Mouse (Mus musculus) E14TG2a.4 (cell line): Measurements from ENCODE around the gene Lyg2.

Source experiments
- CTCF ChIP-seq: conservative IDR thresholded peaks from 2 replicates; pipeline ENCODE4 v1.5.1; 2014; ENCODE audit warnings: low read length
- NANOG ChIP-seq: IDR thresholded peaks from 2 replicates; pipeline ENCODE4 v1.6.1; 2014; ENCODE audit warnings: borderline replicate concordance, low read length, mixed read lengths
- POU5F1 ChIP-seq: IDR thresholded peaks from 2 replicates; pipeline ENCODE4 v1.6.1; 2014; ENCODE audit warnings: low read length, borderline replicate concordance

DNA sequence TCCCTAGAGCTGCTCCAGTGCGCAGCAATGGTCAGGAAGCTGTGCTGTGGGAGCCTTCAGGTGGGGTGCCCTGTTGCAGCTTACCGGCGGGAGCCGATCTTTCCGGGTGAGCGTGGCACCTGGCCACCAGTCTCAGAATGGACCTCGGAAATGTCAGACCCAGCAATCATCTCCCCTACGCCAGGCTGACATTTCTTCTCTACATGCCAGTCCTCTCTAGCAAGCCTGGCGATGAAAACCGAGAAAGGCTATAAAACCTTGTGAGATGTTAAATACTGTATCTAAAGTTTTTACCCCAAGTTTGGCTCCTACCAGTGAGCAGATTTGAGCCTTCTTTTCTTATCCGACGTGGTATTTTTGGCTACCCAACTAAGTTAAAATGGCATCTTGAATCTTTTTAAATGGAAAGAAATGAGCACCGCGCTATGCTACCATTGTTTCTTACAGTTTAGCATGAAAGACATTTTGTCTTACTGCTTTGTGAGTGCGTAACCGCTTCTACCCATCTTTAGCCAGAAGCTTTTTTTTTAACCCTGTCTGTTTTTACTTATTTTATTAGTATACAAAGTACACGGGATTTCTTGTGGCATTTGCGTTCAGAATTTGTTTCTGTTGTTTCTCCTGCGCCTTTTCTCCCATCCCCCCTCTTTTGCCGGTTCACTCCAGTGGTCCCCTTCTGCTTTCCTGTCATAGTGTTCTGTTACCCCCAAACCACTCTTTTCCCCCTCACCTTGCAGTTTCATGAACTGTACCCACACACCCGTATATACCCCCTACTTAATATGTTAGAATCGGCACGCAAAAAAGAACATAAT, 50.7 kb downstream of the Lyg2 start:
- TF ChIP-seq CTCF, result no peak
- no peak for TF ChIP-seq NANOG
- TF ChIP-seq POU5F1, result no peak
